Mouse (Mus musculus) embryonic facial prominence, embryonic 10.5 days (tissue): Measurements from ENCODE around the gene Ctu2. TPM values are rescaled to one million over a fixed set of nuclear protein-coding genes. Genes with fewer than 3 reads are reported as not detected.

Experiments
- microRNA-seq: library from miRNA; unstranded; fragments of <30 nt; microRNA quantifications from one replicate; pipeline ENCODE4, GENCODE M21; 2017
- polyA plus RNA-seq: library from polyadenylated mRNA; unstranded; fragments of >200 nt; fragmentation: Nextera tagmentation; extraction: Ambion mirVana; gene quantifications from 2 replicates; pipeline ENCODE4 v1.2.1, GENCODE M21; 2016

The Ctu2 gene
- polyA plus RNA-seq, 1 experiment from 2014 or later = 69.9 TPM

Small RNAs within 50 kb of the gene (microRNA-seq; reads per million reads assigned to microRNA genes)
- gene Gm24366 = not detected

Other genes with a start within 250 kb of the Ctu2 start
- gene Zfpm1, start 194.0 kb upstream of the Ctu2 start, polyA plus RNA-seq = 1.5 and 2.0 TPM in 2 replicates
- not detected in 2 replicates for gene Trhr2, start 115.4 kb upstream of the Ctu2 start, polyA plus RNA-seq
- gene Zc3h18, start 99.5 kb upstream of the Ctu2 start, polyA plus RNA-seq = 81.8 and 82.5 TPM in 2 replicates
- 0.29 TPM in 1 of 2 replicates, not detected in the other for gene Il17c, start 54.1 kb upstream of the Ctu2 start, polyA plus RNA-seq
- gene Cyba, start 43.2 kb upstream of the Ctu2 start, polyA plus RNA-seq = 60.2 and 62.6 TPM in 2 replicates
- gene Mvd, start 32.7 kb upstream of the Ctu2 start, polyA plus RNA-seq = 51.2 and 59.9 TPM in 2 replicates
- 0.57 and 0.67 TPM in 2 replicates for gene Snai3, start 15.4 kb upstream of the Ctu2 start, polyA plus RNA-seq
- 32.1 and 33.6 TPM in 2 replicates for gene Rnf166, start 79 bp upstream of the Ctu2 start, polyA plus RNA-seq
- 8.5 and 9.0 TPM in 2 replicates for gene Piezo1, start 75.2 kb downstream of the Ctu2 start, polyA plus RNA-seq
- gene Cdt1, start 91.9 kb downstream of the Ctu2 start, polyA plus RNA-seq = 70.0 and 76.4 TPM in 2 replicates
- gene Aprt, start 100.8 kb downstream of the Ctu2 start, polyA plus RNA-seq = 296 and 300 TPM in 2 replicates
- gene Galns, start 135.3 kb downstream of the Ctu2 start, polyA plus RNA-seq = 4.6 and 5.2 TPM in 2 replicates
- 49.6 and 54.9 TPM in 2 replicates for gene Trappc2l, start 135.5 kb downstream of the Ctu2 start, polyA plus RNA-seq
- gene Pabpn1l, start 146.6 kb downstream of the Ctu2 start, polyA plus RNA-seq = 0.30 TPM in 1 of 2 replicates, not detected in the other
- 1.7 and 2.3 TPM in 2 replicates for gene Cbfa2t3, start 223.0 kb downstream of the Ctu2 start, polyA plus RNA-seq